Mouse (Mus musculus) G1E (cell line): ENCODE measurements at regions not wholly inside any gene's neighbourhood (a gene's known extent, or its start where the extent isn't known, plus 50 kb on each side); places are given as distances from the start of the nearest gene placed in this dataset.

ENCODE experiments used
- CTCF ChIP-seq: IDR thresholded peaks from 2 replicates; pipeline ENCODE4 v1.5.1; 2012; ENCODE audit warnings: low read depth, low read length, inconsistent platforms, mixed read lengths
- GATA1 ChIP-seq: IDR thresholded peaks from 2 replicates; pipeline ENCODE4 v1.6.1; 2012; ENCODE audit warnings: borderline replicate concordance, low read length, inconsistent platforms, mixed read lengths
- POLR2AphosphoS5 ChIP-seq: IDR thresholded peaks from 2 replicates; pipeline ENCODE4 v1.6.1; 2012; ENCODE audit warnings: low read depth, low read length, inconsistent platforms; ENCODE audit not compliant: insufficient replicate concordance
- TAL1 ChIP-seq: conservative IDR thresholded peaks from 2 replicates; pipeline ENCODE4 v1.6.1; 2012; ENCODE audit warnings: low read depth, low read length, inconsistent platforms, mixed read lengths

- TF ChIP-seq CTCF (no peak), TAL1 (no peak), GATA1 (no peak), POLR2AphosphoS5 (no peak)
Measured at GRCm38 (mm10) chr3:128707270-128707669, 492.4 kb upstream of the Pitx2 start.
